Mouse (Mus musculus) kidney, postnatal 0 days (tissue): ENCODE measurements around the gene Adat3. TPM values are rescaled to one million over a fixed set of nuclear protein-coding genes. Genes with fewer than 3 reads are reported as not detected.
"Not testable (repeated sequence)": the region's sequence is repeated elsewhere in the genome, so short reads cannot be mapped to it uniquely, and the experiment has no call there.

Source experiments
- ATAC-seq: fragments of 200-750 bp; cut with Nextera tagmentation; replicated peaks from 2 replicates; pipeline ENCODE4 v1.8.0; 2017; ENCODE audit warnings: low read depth, moderate number of reproducible peaks, moderate TSS enrichment, moderate library complexity; ENCODE audit not compliant: low FRiP score
- DNase-seq: peaks from one replicate; pipeline ENCODE4 v3.0.0-alpha.2; 2016; ENCODE audit warnings: low spot score
- H3K27ac ChIP-seq: fragments of 300-500 bp; sonication (generic); 2 replicates; pipeline ENCODE4 v1.5.1; 2014; ENCODE audit warnings: mild to moderate bottlenecking
- H3K27me3 ChIP-seq: fragments of 300-500 bp; sonication (generic); 2 replicates; pipeline ENCODE4 v1.6.1; 2014; ENCODE audit warnings: low read length, mixed read lengths; ENCODE audit not compliant: insufficient read depth
- H3K36me3 ChIP-seq: fragments of 300-500 bp; sonication (generic); 2 replicates; pipeline ENCODE4 v1.6.1; 2014; ENCODE audit warnings: low read length, mixed read lengths; ENCODE audit not compliant: insufficient read depth
- H3K4me1 ChIP-seq: fragments of 300-500 bp; sonication (generic); replicated peaks from 2 replicates; pipeline ENCODE4 v1.6.1; 2014; ENCODE audit warnings: antibody characterized with exemption, low read length, mixed read lengths; ENCODE audit not compliant: insufficient read depth
- H3K4me2 ChIP-seq: fragments of 300-500 bp; sonication (generic); 2 replicates; pipeline ENCODE4 v1.6.1; 2014; ENCODE audit warnings: mild to moderate bottlenecking, low read length, moderate library complexity, mixed read lengths
- H3K4me3 ChIP-seq: fragments of 300-500 bp; sonication (generic); replicated peaks from 2 replicates; pipeline ENCODE4 v1.5.1; 2014; ENCODE audit warnings: low read depth, low read length
- H3K9ac ChIP-seq: fragments of 300-500 bp; sonication (generic); 2 replicates; pipeline ENCODE4 v1.6.1; 2014; ENCODE audit warnings: low read depth, low read length
- H3K9me3 ChIP-seq: fragments of 300-500 bp; sonication (generic); replicated peaks from 2 replicates; pipeline ENCODE4 v1.6.1; 2016; ENCODE audit warnings: low read length, inconsistent platforms, mixed read lengths
- CTCF ChIP-seq: IDR thresholded peaks from 2 replicates; pipeline ENCODE4 v1.5.1; 2016; ENCODE audit warnings: antibody characterized with exemption, low read depth, mild to moderate bottlenecking, moderate library complexity
- WGBS: fragments of 180-500 bp; shearing (Covaris S2); extraction: QIAGEN DNeasy Blood & Tissue Kit; methylation state at CpG from one replicate; pipeline ENCODE4 v1.1.7; 2014; 5-methylcytosine and 5-hydroxymethylcytosine counted together
- polyA plus RNA-seq: library from polyadenylated mRNA; unstranded; fragments of >200 nt; fragmentation: Nextera tagmentation; extraction: Ambion mirVana; gene quantifications from 2 replicates; pipeline ENCODE4 v1.2.1, GENCODE M21; 2015

Adat3 gene
- polyA plus RNA-seq, 1 experiment from 2014 or later, result 6.1 TPM

DNA sequence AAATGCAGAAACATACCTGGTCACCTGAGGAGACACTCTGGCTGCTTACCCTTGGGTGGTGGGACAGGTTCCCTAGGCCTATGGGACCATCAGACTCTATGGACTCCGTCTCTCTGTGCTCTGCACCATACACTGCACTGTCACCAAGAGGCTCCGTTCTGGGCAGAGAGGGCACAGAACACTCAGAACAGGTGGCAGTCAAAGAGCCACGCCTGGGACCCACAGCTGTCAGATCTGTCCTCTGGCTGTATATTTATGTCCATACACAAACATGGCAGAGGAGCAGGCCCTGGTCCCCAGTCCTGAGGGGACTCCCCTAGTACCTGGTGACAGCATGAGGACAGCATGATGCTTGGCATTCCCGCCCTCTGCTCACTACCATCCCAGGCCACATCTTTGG is 23.1 kb downstream of the Adat3 start:
- ATAC-seq, result no peak
- no peak for DNase-seq
- TF ChIP-seq CTCF, result no peak
- WGBS, result 76% methylated on average over 4 of the region's 4 CpGs
- Histone ChIP-seq H3K27me3 (no peaks in the 10 kb centered on the region), H3K9me3 (no peaks in the 10 kb centered on the region), H3K36me3 (peaks cover 3% of the 10 kb centered on the region; the same call in 1 of the 2 replicates), H3K4me3 (no peak overlapping the region), H3K9ac (0 out of 2 replicates have a peak overlapping the region, but pooled peaks have one; percentile 19), H3K4me1 (peaks cover 36% of the 10 kb centered on the region), H3K4me2 (0 out of 2 replicates have a peak overlapping the region, but pooled peaks have one; percentile 3), H3K27ac (peak overlapping the region; percentile 42; the same call in 1 of the 2 replicates)

DNA sequence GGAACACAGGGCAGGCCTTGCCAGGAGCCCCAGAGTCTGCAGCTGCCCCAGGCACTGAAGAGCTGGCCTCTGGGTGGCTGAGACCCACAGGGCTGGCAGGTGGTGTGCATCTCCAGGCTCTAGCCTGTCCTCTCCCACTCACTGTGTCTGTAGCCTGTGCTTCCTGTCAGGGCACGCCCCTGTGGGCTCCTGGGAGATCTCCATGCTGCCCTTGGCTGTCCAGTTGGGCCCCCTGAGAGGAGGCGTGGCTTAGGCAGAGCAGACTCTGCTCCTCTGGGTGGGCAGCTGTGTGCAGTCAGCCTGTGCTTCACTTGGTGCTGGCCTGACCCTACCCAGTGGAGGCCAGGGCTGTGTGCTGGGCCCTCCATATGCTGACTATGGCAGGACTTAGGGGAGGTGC is 25.0 kb downstream of the Adat3 start:
- Histone ChIP-seq H3K4me3 (no peak overlapping the region), H3K4me1 (peaks cover 34% of the 10 kb centered on the region; the same call in 1 of the 2 replicates), H3K36me3 (peaks cover 3% of the 10 kb centered on the region; the same call in 1 of the 2 replicates), H3K9ac (0 out of 2 replicates have a peak overlapping the region, but pooled peaks have one; percentile 0), H3K9me3 (no peaks in the 10 kb centered on the region), H3K4me2 (no peak overlapping the region), H3K27ac (peak overlapping the region; percentile 64), H3K27me3 (no peaks in the 10 kb centered on the region)
- no peak for TF ChIP-seq CTCF
- 14% methylated on average over 2 of the region's 2 CpGs for WGBS
- DNase-seq, result peak; percentile 91
- ATAC-seq, result peak; percentile 87

DNA sequence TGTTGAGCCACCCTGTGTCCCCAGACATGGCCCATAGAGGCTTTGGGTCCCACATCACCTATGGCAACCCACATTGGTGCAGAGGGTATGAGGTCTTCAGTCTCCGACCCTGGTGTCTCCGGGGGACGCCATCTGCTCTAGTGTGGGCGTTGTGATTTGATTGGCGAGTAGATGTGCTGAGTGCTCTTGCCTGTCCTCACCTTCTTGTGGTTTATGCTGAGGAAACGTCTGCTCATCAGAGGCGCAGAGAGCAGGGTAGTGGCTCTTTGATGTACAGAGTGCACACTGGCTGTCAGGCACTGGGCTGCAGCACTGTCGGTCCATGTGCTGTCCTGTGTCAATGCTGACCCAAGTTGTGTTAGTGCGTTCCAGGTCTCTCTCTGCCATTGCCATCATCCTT is 26.2 kb downstream of the Adat3 start:
- Histone ChIP-seq H3K27ac (0 out of 2 replicates have a peak overlapping the region, but pooled peaks have one; percentile 5), H3K36me3 (peaks cover 3% of the 10 kb centered on the region; the same call in 1 of the 2 replicates), H3K27me3 (no peaks in the 10 kb centered on the region), H3K4me2 (no peak overlapping the region), H3K9ac (0 out of 2 replicates have a peak overlapping the region, but pooled peaks have one; percentile 31), H3K4me3 (no peak overlapping the region), H3K9me3 (no peaks in the 10 kb centered on the region), H3K4me1 (peaks cover 31% of the 10 kb centered on the region; the same call in 1 of the 2 replicates)
- ATAC-seq (no peak), DNase-seq (no peak)
- no peak for TF ChIP-seq CTCF
- 80% methylated on average over 9 of the region's 9 CpGs for WGBS

DNA sequence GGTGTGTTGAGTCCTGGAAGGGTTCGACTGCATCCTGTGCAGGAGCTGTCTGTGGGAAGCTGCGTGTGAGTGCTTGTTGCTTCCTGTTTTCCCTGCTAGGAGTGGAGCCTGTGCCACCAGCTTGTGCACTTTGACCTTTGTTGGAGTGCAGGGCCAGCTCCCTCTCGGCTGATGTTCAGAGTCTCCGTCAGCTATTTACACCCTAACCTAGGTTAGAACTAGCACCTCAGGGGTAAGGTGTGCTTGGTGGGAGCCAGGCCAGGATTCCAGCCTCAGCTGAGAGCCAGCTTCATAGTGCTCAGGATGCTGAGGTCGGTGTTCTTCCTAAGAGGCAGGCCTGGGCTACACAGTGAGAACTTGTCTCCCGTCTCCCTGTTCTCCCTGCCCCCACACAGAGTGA is 32.7 kb downstream of the Adat3 start:
- ATAC-seq (peak; percentile 7; the same call in 1 of the 2 replicates), DNase-seq (no peak)
- Histone ChIP-seq H3K27ac (no peak overlapping the region), H3K9me3 (no peaks in the 10 kb centered on the region), H3K27me3 (no peaks in the 10 kb centered on the region), H3K4me2 (no peak overlapping the region), H3K4me1 (no peaks in the 10 kb centered on the region), H3K9ac (no peak overlapping the region), H3K36me3 (peaks cover 56% of the 10 kb centered on the region), H3K4me3 (no peak overlapping the region)
- TF ChIP-seq CTCF, result no peak
- WGBS, result 66% methylated on average over 6 of the region's 6 CpGs

DNA sequence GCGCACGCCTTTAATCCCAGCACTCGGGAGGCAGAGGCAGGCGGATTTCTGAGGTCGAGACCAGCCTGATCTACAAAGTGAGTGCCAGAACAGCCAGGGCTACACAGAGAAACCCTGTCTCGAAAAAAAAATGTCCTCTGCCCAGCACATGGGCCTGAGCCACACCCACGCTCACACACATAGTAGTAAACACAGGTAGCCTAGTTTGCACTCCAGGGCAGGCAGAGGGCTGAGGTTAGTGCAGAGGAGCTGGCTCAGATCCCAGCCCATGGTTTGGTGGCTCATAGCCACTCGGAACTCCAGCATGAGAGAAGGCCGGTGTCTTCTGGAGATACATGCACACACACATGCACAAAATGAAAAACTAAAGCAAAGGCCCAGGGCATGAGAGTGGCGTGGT is 44.3 kb downstream of the Adat3 start:
- no peak for TF ChIP-seq CTCF
- 89% methylated on average over 10 of the region's 10 CpGs for WGBS
- Histone ChIP-seq H3K4me1 (0 out of 2 replicates have a peak, but pooled peaks cover 5% of the 10 kb centered on the region), H3K4me2 (no peak overlapping the region), H3K27ac (no peak overlapping the region), H3K9me3 (no peaks in the 10 kb centered on the region), H3K36me3 (peaks cover 33% of the 10 kb centered on the region), H3K9ac (no peak overlapping the region), H3K4me3 (no peak overlapping the region), H3K27me3 (no peaks in the 10 kb centered on the region)
- DNase-seq, result no peak
- ATAC-seq, result no peak

DNA sequence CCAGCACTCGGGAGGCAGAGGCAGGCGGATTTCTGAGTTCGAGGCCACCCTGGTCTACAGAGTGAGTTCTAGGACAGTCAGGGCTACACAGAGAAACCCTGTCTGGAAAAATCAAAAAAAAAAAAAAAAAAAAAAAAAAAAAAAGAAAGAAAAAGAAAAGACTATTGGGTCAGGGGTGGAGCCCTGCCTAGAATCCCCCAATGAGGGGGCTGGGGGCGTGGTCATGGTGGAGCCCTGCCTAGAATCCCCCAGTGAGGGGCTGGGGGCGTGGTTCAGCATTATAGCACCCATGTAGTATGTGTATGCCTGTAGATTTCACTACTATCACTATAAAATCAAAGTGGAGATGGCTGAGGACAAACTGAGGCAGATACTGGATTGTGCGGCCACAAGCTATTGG is 47.2 kb downstream of the Adat3 start:
- not testable (repeated sequence) for H3K4me2 ChIP-seq, ATAC-seq, H3K9ac ChIP-seq, DNase-seq, H3K9me3 ChIP-seq, H3K27ac ChIP-seq, H3K4me3 ChIP-seq, H3K27me3 ChIP-seq, H3K4me1 ChIP-seq
- peaks cover 11% of the 10 kb centered on the region; the same call in 1 of the 2 replicates for H3K36me3 ChIP-seq
- 91% methylated on average over 6 of the region's 6 CpGs for WGBS

DNA sequence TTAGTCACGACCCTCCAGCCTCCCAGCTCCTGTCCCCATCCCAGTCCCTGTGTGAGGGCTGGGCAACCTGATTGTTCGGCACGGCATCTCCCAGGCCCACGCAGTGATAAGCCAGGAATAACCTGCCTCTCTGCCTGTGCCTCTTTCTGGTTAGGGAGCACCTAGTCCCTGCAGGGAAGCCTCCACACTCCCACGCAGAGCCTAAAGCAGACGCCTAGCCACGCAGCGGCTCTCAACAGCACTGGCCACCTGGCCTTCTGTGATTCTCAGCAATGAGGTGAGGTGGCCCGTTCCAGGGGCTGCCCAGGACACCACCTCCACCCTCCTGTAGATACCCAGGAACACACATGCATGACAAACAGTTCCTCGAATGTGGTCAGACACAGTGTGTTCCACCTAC is 47.7 kb downstream of the Adat3 start:
- no peak for ATAC-seq
- Histone ChIP-seq H3K9me3 (no peaks in the 10 kb centered on the region), H3K4me3 (no peak overlapping the region), H3K36me3 (peaks cover 7% of the 10 kb centered on the region; the same call in 1 of the 2 replicates), H3K9ac (no peak overlapping the region), H3K27ac (no peak overlapping the region), H3K4me2 (no peak overlapping the region), H3K4me1 (peaks cover 14% of the 10 kb centered on the region; the same call in 1 of the 2 replicates), H3K27me3 (no peaks in the 10 kb centered on the region)
- DNase-seq, result no peak
- no peak for TF ChIP-seq CTCF
- WGBS, result 81% methylated on average over 10 of the region's 10 CpGs
